Mouse (Mus musculus) T-cell, adult 2 months (primary cell): ENCODE results near the gene Jchain.

Experiments
- DNase-seq: peaks from one replicate; pipeline ENCODE4 v3.0.0; 2022; ENCODE audit warnings: low spot score

Gene Jchain

GRCm38 (mm10) chr5:88530908-88531307 is 3.2 kb upstream of the Jchain start:
- no peak for DNase-seq

GRCm38 (mm10) chr5:88519232-88519631 is 8.5 kb downstream of the Jchain start:
- DNase-seq, result peak; percentile 25

- DNase-seq, result no peak
Observed at GRCm38 (mm10) chr5:88508990-88509389, 18.7 kb downstream of the Jchain start.

GRCm38 (mm10) chr5:88508555-88508954 is 19.1 kb downstream of the Jchain start:
- DNase-seq, result no peak

- DNase-seq, result no peak
Observed at GRCm38 (mm10) chr5:88499781-88500180, 27.9 kb downstream of the Jchain start.

- DNase-seq, result no peak
Observed at GRCm38 (mm10) chr5:88491111-88491510, 36.6 kb downstream of the Jchain start.

- DNase-seq, result no peak
Observed at GRCm38 (mm10) chr5:88489004-88489403, 38.7 kb downstream of the Jchain start.

GRCm38 (mm10) chr5:88487675-88488074 is 40.0 kb downstream of the Jchain start, which contains the start of gene Enam:
TSS of gene Enam (plus strand) at chr5:88487975.
- DNase-seq, result no peak
